Mouse (Mus musculus): ENCODE measurements around the gene Gas2l1. TPM values are rescaled to one million over a fixed set of nuclear protein-coding genes. Genes with fewer than 3 reads are reported as not detected.

Gas2l1 gene
- total and polyA plus RNA-seq, 3 experiments, result 41.1 to 89.0 TPM; not detected in 1

DNA sequence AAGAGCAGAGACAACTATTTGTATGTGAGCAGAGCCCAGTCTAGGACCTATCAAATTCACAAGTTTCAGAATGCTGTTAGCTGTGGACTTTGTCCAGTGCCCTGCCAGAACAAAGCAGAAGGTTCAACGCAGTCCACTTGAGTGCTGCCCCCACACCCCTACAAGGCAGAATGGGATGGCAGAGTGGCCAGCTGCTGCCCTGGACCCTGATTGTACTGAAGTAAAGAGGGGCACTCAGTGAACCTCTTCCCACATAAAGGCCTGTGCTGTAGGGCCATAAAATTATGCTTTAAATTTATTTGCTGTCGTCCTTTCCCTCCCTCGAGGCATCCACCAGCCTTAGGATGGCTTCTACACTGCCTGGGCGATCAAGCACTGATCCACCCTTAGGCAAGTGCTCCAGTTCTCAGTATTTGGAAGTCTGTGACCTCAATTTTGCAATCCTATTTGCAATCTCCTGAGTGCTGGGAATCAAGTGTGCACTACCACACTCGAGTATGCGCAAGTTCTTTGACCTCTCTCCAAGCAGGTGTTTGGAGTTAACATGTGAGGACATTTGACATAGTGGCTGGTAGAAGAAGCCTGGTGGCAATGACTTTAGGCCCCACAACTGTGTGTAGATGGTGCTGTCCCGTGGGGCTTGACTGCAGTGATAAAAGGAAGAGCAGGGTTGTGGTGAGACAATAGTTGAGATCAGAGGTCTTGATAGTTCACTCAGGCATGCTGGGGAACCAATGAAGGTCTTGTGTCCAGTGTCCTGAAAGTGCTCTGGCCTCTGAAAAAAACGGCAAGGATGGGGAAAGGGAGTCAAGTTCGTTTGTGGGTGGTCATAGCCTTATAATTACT is 3.2 kb upstream of the Gas2l1 start:
- peak overlapping the region; percentile 32 for H3K27ac ChIP-seq (ENCODE audit: control insufficient read depth, low read depth, low read length)
- no peaks in the 10 kb centered on the region for H3K27me3 ChIP-seq (ENCODE audit: control insufficient read depth in 1 of 2, insufficient read depth in 2 of 2, low read length in 2 of 2)
- TF ChIP-seq ZMIZ1 (IDR thresholded peaks at IDR 0.05; ENCODE audit: low read depth, low read length) (peak; percentile 58; the same call in 1 of the 2 replicates), POLR2AphosphoS5 (IDR thresholded peaks at IDR 0.05; ENCODE audit: borderline replicate concordance, low read depth, low read length) (no peak), MYB (IDR thresholded peaks at IDR 0.05; ENCODE audit: low read depth, low read length) (0 out of 2 replicates have a peak, but pooled peaks have one; percentile 5), TCF12 (IDR thresholded peaks at IDR 0.05; ENCODE audit: low read depth, low read length) (0 out of 2 replicates have a peak, but pooled peaks have one; percentile 4), TAL1 (IDR thresholded peaks at IDR 0.05; ENCODE audit: low read length) (peak; percentile 35), EP300 (IDR thresholded peaks at IDR 0.05; ENCODE audit: low read depth in 1 of 2, low read length in 2 of 2) (peak in 1 of 2 experiments; percentile 44; a peak in 2 of 4 replicates), JUND (IDR thresholded peaks at IDR 0.05; ENCODE audit: low read depth, low read length) (no peak), GATA1 (IDR thresholded peaks at IDR 0.05; ENCODE audit: low read depth, low read length) (peak; percentile 80), SMC3 (IDR thresholded peaks at IDR 0.05; ENCODE audit: low read depth, low read length) (0 out of 2 replicates have a peak, but pooled peaks have one; percentile 1), POLR2A (IDR thresholded peaks at IDR 0.05; ENCODE audit: control insufficient read depth in 1 of 2, insufficient read depth in 1 of 2, low read depth in 1 of 2, low read length in 2 of 2, poor library complexity in 1 of 2) (peak in 1 of 2 experiments; percentile 44; a peak in 2 of 4 replicates), ZC3H11A (IDR thresholded peaks at IDR 0.05; ENCODE audit: low read depth, low read length) (no peak), POLR2AphosphoS2 (IDR thresholded peaks at IDR 0.05; ENCODE audit: low read length) (peak; percentile 97)
- peaks cover 21 to 30% of the 10 kb centered on the region in 2 experiments for H3K36me3 ChIP-seq (ENCODE audit: control insufficient read depth in 1 of 2, insufficient read depth in 2 of 2, low read length in 2 of 2)
- no peak overlapping the region for H3K4me3 ChIP-seq (ENCODE audit: control insufficient read depth in 1 of 2, insufficient read depth in 1 of 2, low read depth in 2 of 2, low read length in 2 of 2)
- H3K79me2 ChIP-seq (ENCODE audit: control insufficient read depth, insufficient read depth, low read length, poor library complexity), result peaks cover 8% of the 10 kb centered on the region
- no peaks in the 10 kb centered on the region for H3K9me3 ChIP-seq (replicated peaks; ENCODE audit: insufficient read depth, low read length)
- no peak overlapping the region for H3K9ac ChIP-seq (ENCODE audit: control insufficient read depth, low read depth, low read length, poor library complexity, severe bottlenecking)
- peaks cover 6 to 30% of the 10 kb centered on the region in 2 experiments for H3K4me1 ChIP-seq (ENCODE audit: control insufficient read depth in 1 of 2, insufficient read depth in 2 of 2, low read length in 2 of 2)
- DNase-seq (ENCODE audit: low read depth, low spot score), result peak; percentile 73

DNA sequence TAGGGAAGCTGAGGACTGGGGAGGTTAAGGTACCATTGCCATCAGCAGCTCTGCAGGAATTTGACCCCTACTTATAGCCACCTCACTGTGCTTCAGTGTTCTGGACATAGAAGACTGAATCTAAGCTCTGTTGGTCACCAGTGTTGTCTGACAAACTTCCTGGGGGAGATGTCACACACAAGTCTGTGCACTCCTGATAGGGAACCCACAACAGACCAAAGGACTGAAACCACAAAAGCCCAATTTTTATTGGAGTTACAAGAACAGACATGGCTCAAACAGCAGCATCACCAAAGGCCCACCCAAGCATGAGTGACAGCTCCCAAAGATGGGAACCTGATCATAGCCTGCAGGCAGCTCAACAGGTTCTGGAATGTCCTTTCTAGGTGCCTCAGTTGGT is 1.9 kb upstream of the Gas2l1 start:
- H3K9ac ChIP-seq (ENCODE audit: control insufficient read depth, low read depth, low read length, poor library complexity, severe bottlenecking), result no peak overlapping the region
- TF ChIP-seq MYB (IDR thresholded peaks at IDR 0.05; ENCODE audit: low read depth, low read length), result no peak
- peak; percentile 66 for TF ChIP-seq GATA1 (IDR thresholded peaks at IDR 0.05; ENCODE audit: low read depth, low read length)
- TF ChIP-seq RCOR1 (IDR thresholded peaks at IDR 0.05; ENCODE audit: low read depth, low read length), result peak; percentile 28
- peak; percentile 58 to 74 for TF ChIP-seq EP300 (IDR thresholded peaks at IDR 0.05; ENCODE audit: low read depth in 1 of 2, low read length in 2 of 2)
- 0 out of 4 replicates have a peak, but pooled peaks of 1 of the 2 experiments have one; percentile 1 for TF ChIP-seq POLR2A (IDR thresholded peaks at IDR 0.05; ENCODE audit: control insufficient read depth in 1 of 2, insufficient read depth in 1 of 2, low read depth in 1 of 2, low read length in 2 of 2, poor library complexity in 1 of 2)
- peak; percentile 87 for TF ChIP-seq TAL1 (IDR thresholded peaks at IDR 0.05; ENCODE audit: low read length)
- peak; percentile 15; the same call in 1 of the 2 replicates for TF ChIP-seq SIN3A (IDR thresholded peaks at IDR 0.05; ENCODE audit: low read length)
- no peak for TF ChIP-seq ZNF384 (IDR thresholded peaks at IDR 0.05; ENCODE audit: low read depth, low read length)
- peak; percentile 68; the same call in 1 of the 2 replicates for TF ChIP-seq TCF12 (IDR thresholded peaks at IDR 0.05; ENCODE audit: low read depth, low read length)
- TF ChIP-seq ELF1 (IDR thresholded peaks at IDR 0.05; ENCODE audit: low read depth, low read length), result no peak
- TF ChIP-seq ZKSCAN1 (IDR thresholded peaks at IDR 0.05; ENCODE audit: low read depth, low read length), result no peak
- peak; percentile 73 for DNase-seq (ENCODE audit: low read depth, low spot score)
- H3K4me3 ChIP-seq (ENCODE audit: control insufficient read depth in 1 of 2, insufficient read depth in 1 of 2, low read depth in 2 of 2, low read length in 2 of 2), result no peak overlapping the region
- H3K79me2 ChIP-seq (ENCODE audit: control insufficient read depth, insufficient read depth, low read length, poor library complexity), result peaks cover 6% of the 10 kb centered on the region
- H3K27me3 ChIP-seq (ENCODE audit: control insufficient read depth in 1 of 2, insufficient read depth in 2 of 2, low read length in 2 of 2), result no peaks in the 10 kb centered on the region
- no peaks in the 10 kb centered on the region for H3K9me3 ChIP-seq (replicated peaks; ENCODE audit: insufficient read depth, low read length)
- H3K27ac ChIP-seq (ENCODE audit: control insufficient read depth, low read depth, low read length), result peak overlapping the region; percentile 9; the same call in 1 of the 2 replicates
- H3K36me3 ChIP-seq (ENCODE audit: control insufficient read depth in 1 of 2, insufficient read depth in 2 of 2, low read length in 2 of 2), result peaks cover 10 to 28% of the 10 kb centered on the region in 2 experiments
- H3K4me1 ChIP-seq (ENCODE audit: control insufficient read depth in 1 of 2, insufficient read depth in 2 of 2, low read length in 2 of 2), result peaks cover 6 to 30% of the 10 kb centered on the region in 2 experiments
